Mouse (Mus musculus) layer of hippocampus, postnatal 25 days (tissue): ENCODE results near the gene Nme3. TPM values are rescaled to one million over a fixed set of nuclear protein-coding genes. Genes with fewer than 3 reads are reported as not detected.
A peak's percentile ranks its signal among the peaks of the same experiment; 100 is the strongest.

Source experiments
- DNase-seq, 2 experiments: peaks; one replicate each; pipeline ENCODE4 v3.0.0; 2022; ENCODE audit warnings: mixed read lengths in 2 of 2, low spot score in 1 of 2; ENCODE audit errors: extremely low spot score in 1 of 2
- total RNA-seq, 2 experiments: library from RNA; stranded (reverse); gene quantifications; 2 replicates each; pipeline ENCODE4 v1.2.3; 2021

Gene Nme3
- total RNA-seq, result 10 to 100 TPM; 54.8 to 61.5 TPM

GRCm38 (mm10) chr17:24896241-24896992 is at the start of gene Nme3:
Nme3 (plus strand) TSS chr17:24896500.
- peak; percentile 64 to 75 for DNase-seq

- no peak for DNase-seq
These were observed 48.9 kb upstream of the Nme3 start for GRCm38 (mm10) chr17:24847386-24847785.

GRCm38 (mm10) chr17:24848600-24849031 is 47.7 kb upstream of the Nme3 start:
- no peak for DNase-seq

GRCm38 (mm10) chr17:24849733-24850064 is 46.6 kb upstream of the Nme3 start:
- DNase-seq, result no peak

- peak; percentile 75 to 96 for DNase-seq
These were observed 46.1 kb upstream of the Nme3 start, which contains the start of gene Fahd1 for GRCm38 (mm10) chr17:24850065-24850772. Fahd1 (minus strand) TSS chr17:24850364.

GRCm38 (mm10) chr17:24850773-24851127 is 45.5 kb upstream of the Nme3 start:
- no peak for DNase-seq

GRCm38 (mm10) chr17:24851381-24852125 is 44.7 kb upstream of the Nme3 start:
- DNase-seq, result no peak

- no peak for DNase-seq
These were observed 40.3 kb upstream of the Nme3 start for GRCm38 (mm10) chr17:24855838-24856464.

- no peak for DNase-seq
These were observed 39.7 kb upstream of the Nme3 start for GRCm38 (mm10) chr17:24856589-24856988.

- DNase-seq, result no peak
These were observed 38.3 kb upstream of the Nme3 start for GRCm38 (mm10) chr17:24857831-24858470.

- DNase-seq, result peak in 1 of 2 experiments; percentile 26
These were observed 37.3 kb upstream of the Nme3 start for GRCm38 (mm10) chr17:24858967-24859366.

- no peak for DNase-seq
These were observed 36.2 kb upstream of the Nme3 start for GRCm38 (mm10) chr17:24860076-24860475.

GRCm38 (mm10) chr17:24861785-24862184 is 34.5 kb upstream of the Nme3 start:
- no peak for DNase-seq

GRCm38 (mm10) chr17:24865776-24866175 is 30.5 kb upstream of the Nme3 start, which contains the start of gene Igfals:
Igfals (plus strand) TSS chr17:24865997.
- DNase-seq, result no peak

- DNase-seq, result no peak
These were observed 28.4 kb upstream of the Nme3 start for GRCm38 (mm10) chr17:24867914-24868313.

GRCm38 (mm10) chr17:24873695-24874404 is 22.4 kb upstream of the Nme3 start:
- DNase-seq, result no peak

GRCm38 (mm10) chr17:24874405-24874745 is 21.9 kb upstream of the Nme3 start:
- DNase-seq, result no peak

- no peak for DNase-seq
These were observed 21.3 kb upstream of the Nme3 start for GRCm38 (mm10) chr17:24874989-24875388.

GRCm38 (mm10) chr17:24877336-24878116 is 18.8 kb upstream of the Nme3 start:
- no peak for DNase-seq
